Mouse (Mus musculus): ENCODE data around the gene Col9a2. TPM values are rescaled to one million over a fixed set of nuclear protein-coding genes. Genes with fewer than 3 reads are reported as not detected.

Gene Col9a2
- polyA plus RNA-seq, 1 experiment, result 11.1 TPM

- TF ChIP-seq CTCF (IDR thresholded peaks at IDR 0.05; ENCODE audit: borderline replicate concordance, insufficient read depth, low read depth, low read length) (no peak), POLR2A (IDR thresholded peaks at IDR 0.05; ENCODE audit: borderline replicate concordance, insufficient read depth, low read length) (no peak)
- no peak for DNase-seq
- no peaks in the 10 kb centered on the region for H3K27me3 ChIP-seq (ENCODE audit: control insufficient read depth, insufficient read depth, low read length)
- no peaks in the 10 kb centered on the region for H3K4me1 ChIP-seq (ENCODE audit: control insufficient read depth, insufficient read depth, low read length)
- no peak overlapping the region for H3K4me3 ChIP-seq (replicated peaks; ENCODE audit: insufficient read depth, low read depth, low read length)
- no peak overlapping the region for H3K27ac ChIP-seq (ENCODE audit: insufficient read depth, low read length)
- 78% methylated on average over 4 of the region's 4 CpGs for WGBS
Measured at GRCm38 (mm10) chr4:121103304-121103703, 64.1 kb downstream of the Col9a2 start.

Other genes with a start within 250 kb of the Col9a2 start
- 150 and 172 TPM in 2 replicates for gene Nfyc, start 207.8 kb upstream of the Col9a2 start, polyA plus RNA-seq (2012; rRNA removed)
- gene Rims3, start 184.6 kb upstream of the Col9a2 start, polyA plus RNA-seq (2012; rRNA removed), result 104 and 118 TPM in 2 replicates
- gene Exo5, start 114.4 kb upstream of the Col9a2 start, polyA plus RNA-seq (2012; rRNA removed), result 9.4 and 10.1 TPM in 2 replicates
- 1.9 and 3.1 TPM in 2 replicates for gene Zfp69, start 87.7 kb upstream of the Col9a2 start, polyA plus RNA-seq (2012; rRNA removed)
- 82.0 and 90.6 TPM in 2 replicates for gene Smap2, start 22.1 kb upstream of the Col9a2 start, polyA plus RNA-seq (2012; rRNA removed)
- 24.5 and 25.3 TPM in 2 replicates for gene Zmpste24, start 58.9 kb downstream of the Col9a2 start, polyA plus RNA-seq (2012; rRNA removed)
- 0.16 TPM in 2 replicates for gene Tmco2, start 69.8 kb downstream of the Col9a2 start, polyA plus RNA-seq (2012; rRNA removed)
- 14.9 and 16.0 TPM in 2 replicates for gene Rlf, start 175.7 kb downstream of the Col9a2 start, polyA plus RNA-seq (2012; rRNA removed)